Mouse (Mus musculus) gastrocnemius, postnatal 14 days (tissue): ENCODE data around the gene Bdkrb2. TPM values are rescaled to one million over a fixed set of nuclear protein-coding genes. Genes with fewer than 3 reads are reported as not detected.

Experiments
- DNase-seq: peaks from one replicate; pipeline ENCODE4 v3.0.0; 2021; ENCODE audit warnings: mixed read lengths
- intact Hi-C: fragments of 180-260 bp; cut with DNase I; formaldehyde crosslinking; loops from one replicate; pipeline ENCODE4 v1.15.1; 2025; ENCODE audit warnings: low total_unique reads
- total RNA-seq, 2 experiments: library from RNA; stranded (reverse); gene quantifications; 2 replicates each; pipeline ENCODE4 v1.2.3; 2021

Gene Bdkrb2
- total RNA-seq, 2 experiments from 2014 or later = 0.82 to 1.8 TPM

DNA sequence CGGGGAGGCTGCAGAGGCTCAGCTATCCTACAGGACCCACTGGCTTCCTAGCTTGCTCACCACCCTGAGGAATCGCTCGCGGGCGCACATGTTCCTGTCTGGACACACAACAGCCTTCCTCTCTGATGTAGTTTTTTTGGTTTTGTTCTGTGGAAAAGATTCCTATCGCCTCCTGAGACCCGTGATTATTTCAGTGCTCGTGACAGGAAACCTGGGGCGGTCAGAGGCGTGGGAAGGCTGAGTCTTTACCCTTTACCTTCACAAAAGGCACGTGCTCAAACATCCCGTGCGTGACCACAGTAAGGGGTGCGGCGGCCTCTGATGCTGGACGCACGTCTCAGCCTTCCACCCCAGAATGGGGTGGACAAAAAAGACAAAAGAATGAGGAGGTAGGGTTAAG is 17.5 kb downstream of the Bdkrb2 start:
- DNase-seq = no peak
- intact Hi-C loops = no loop called here

- no peak for DNase-seq
- intact Hi-C loops = no loop called here
These were observed 19.5 kb downstream of the Bdkrb2 start for GRCm38 (mm10) chr12:105582486-105582885.

- intact Hi-C loops = no loop called here
- DNase-seq = no peak
These were observed 20.5 kb downstream of the Bdkrb2 start for GRCm38 (mm10) chr12:105583484-105583883.

- intact Hi-C loops = loop anchor here (2.0 kb wide), 1 partner anchor 88 kb away; no protein-coding TSS in a partner anchor
- DNase-seq = peak; percentile 79
These were observed 21.8 kb downstream of the Bdkrb2 start for GRCm38 (mm10) chr12:105584851-105585250.

- intact Hi-C loops = no loop called here
- DNase-seq = no peak
These were observed 24.5 kb downstream of the Bdkrb2 start for GRCm38 (mm10) chr12:105587526-105587925.

DNA sequence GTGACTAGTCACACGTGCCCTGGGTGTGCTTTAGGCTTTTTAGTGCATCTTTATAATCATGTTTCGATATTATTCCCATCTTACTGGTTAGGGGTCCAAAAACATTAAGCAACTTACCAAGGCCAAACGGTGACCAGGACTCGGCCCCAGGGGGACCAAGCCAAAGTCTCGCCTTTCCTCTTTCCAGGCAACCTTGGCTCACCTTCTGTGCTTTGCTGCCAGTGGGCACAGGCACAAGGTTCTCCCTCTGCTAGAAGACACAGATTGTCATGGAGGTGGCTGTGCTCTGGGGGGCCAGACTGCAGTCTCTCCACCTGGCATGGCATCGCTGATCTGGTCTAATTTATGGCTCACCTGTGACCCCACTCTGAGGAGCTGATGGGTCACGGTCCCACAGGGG is 27.8 kb downstream of the Bdkrb2 start:
- intact Hi-C loops = no loop called here
- peak; percentile 38 for DNase-seq

- intact Hi-C loops = no loop called here
These were observed 29.3 kb downstream of the Bdkrb2 start for GRCm38 (mm10) chr12:105592361-105592761.

GRCm38 (mm10) chr12:105593471-105593870 is 30.4 kb downstream of the Bdkrb2 start:
- intact Hi-C loops = no loop called here
- no peak for DNase-seq

More at GRCm38 (mm10) chr12:105592361-105592761, 29.3 kb downstream of the Bdkrb2 start:
- no peak for DNase-seq

DNA sequence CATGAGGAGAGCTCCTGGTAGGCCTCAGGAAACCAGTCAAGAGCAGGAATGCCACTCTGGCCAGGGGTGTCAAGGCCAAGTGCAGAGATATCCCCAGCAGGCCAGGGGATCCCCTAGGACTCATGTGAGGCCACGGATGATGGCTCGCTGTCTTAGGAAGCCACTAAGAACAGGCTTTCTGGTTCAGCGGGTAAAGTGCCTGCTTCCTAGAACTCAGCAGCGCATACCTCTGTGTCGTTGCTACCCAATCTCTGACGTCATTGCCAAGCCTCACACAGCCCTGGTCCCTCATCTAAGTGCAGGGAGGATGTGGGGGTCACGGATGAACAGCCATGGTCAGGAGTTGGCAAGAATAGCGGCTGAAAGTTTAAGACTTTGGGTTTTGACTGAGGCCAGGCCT is 34.1 kb downstream of the Bdkrb2 start:
- DNase-seq = no peak
- intact Hi-C loops = no loop called here

GRCm38 (mm10) chr12:105598503-105598902 is 35.5 kb downstream of the Bdkrb2 start:
- intact Hi-C loops = no loop called here
- DNase-seq = no peak

- no peak for DNase-seq
- intact Hi-C loops = no loop called here
These were observed 36.1 kb downstream of the Bdkrb2 start for GRCm38 (mm10) chr12:105599098-105599497.

DNA sequence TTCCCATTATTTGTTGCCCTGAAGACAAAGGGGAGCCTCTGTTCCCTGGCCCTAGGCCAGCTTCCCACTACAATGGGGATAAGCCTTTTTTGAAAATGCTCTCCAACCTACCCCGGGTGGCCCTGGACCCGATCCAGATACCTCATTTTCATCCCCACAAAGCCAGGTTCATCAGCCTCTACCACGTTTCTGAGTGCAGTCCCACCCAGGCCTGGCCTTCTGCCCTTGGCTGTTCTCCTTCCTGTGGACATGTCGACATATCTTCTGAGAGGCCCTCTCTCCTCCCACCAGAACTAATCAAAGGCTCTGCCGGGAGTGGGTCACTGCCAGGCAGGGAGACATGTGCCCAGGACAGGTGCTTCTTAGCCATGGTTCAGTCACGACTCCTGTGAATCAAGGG is 38.6 kb downstream of the Bdkrb2 start:
- intact Hi-C loops = no loop called here
- DNase-seq = no peak

DNA sequence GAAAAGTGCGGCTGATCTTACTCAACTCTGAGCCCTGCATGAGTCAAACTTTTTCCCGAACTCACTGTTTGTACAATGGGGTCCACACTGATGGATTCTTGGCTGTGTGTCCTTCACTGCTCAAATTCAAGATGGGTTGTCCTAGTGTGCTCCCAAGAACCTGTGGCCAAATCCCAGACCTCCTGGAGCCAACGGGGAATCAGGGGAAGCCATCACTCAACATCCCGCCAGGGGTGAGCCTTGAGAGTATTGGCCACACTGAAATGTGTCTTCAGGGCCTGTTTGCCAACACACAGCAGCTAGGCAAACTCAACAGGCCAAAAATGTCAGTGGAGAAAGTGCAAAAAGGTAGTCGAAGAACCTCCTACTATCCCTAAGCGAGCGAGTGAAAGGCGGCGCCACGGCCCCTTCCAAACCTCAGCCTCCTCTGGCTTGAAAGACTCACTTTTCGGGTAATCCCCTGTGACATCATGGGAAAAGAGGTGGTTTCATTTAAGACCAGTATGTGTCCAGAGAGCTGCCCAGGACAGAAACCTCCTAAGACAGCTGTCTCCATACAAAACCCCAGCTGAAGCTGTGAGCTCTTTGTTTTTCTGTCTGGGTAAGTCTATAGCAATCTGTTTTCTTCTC is 39.7 kb downstream of the Bdkrb2 start, which contains the start of gene Bdkrb1:
TSS of gene Bdkrb1 (plus strand) at position 505 of the 630 bp plus-strand sequence.
- DNase-seq = no peak
- intact Hi-C loops = no loop called here

- no peak for DNase-seq
- intact Hi-C loops = no loop called here
These were observed 40.9 kb downstream of the Bdkrb2 start for GRCm38 (mm10) chr12:105603904-105604303.

DNA sequence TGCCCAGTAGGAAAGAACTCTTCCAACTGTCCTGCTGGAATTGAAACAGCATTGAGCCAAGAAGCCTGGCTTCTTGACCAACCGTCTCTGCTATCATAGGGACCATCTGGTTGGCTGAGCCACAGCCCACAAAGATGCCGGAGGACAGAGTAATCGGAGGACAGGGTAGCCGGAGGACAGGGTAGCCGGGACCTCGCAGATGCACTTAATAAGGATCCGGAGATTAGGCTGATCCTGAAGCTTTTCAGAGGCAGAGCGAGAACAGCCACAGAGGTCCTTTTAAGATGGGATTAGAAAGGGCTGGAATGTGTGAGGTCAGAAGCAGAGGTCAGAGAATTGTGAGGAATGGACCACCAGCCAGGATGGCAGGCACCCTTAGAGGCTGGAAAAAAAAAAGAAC is 42.2 kb downstream of the Bdkrb2 start:
- DNase-seq = no peak
- intact Hi-C loops = no loop called here

GRCm38 (mm10) chr12:105606881-105607280 is 43.9 kb downstream of the Bdkrb2 start:
- intact Hi-C loops = no loop called here
- no peak for DNase-seq

DNA sequence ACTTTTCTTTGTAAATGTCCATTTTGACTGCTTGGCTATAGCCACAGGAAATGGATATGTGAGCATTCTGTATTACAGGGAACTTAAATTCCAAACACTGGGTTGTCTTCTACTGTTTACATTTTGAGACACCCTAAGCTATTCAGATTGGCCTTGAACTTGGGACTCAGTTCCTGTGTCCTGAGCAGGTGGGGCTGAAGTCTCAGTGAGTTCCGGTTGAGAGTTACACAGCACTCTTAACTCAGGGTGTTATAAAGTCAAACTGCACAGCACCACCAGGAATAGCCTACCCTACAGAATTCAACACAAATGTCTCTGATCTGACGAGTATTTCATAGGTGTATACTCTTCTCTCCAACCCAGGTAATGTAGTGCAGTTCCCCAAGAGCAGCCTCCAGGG is 48.0 kb downstream of the Bdkrb2 start:
- DNase-seq = no peak
- intact Hi-C loops = no loop called here

- intact Hi-C loops = no loop called here
- DNase-seq = peak; percentile 44
These were observed 48.7 kb downstream of the Bdkrb2 start for GRCm38 (mm10) chr12:105611748-105612147.

- no peak for DNase-seq
- intact Hi-C loops = no loop called here
These were observed 50.5 kb downstream of the Bdkrb2 start for GRCm38 (mm10) chr12:105613559-105613958.

DNA sequence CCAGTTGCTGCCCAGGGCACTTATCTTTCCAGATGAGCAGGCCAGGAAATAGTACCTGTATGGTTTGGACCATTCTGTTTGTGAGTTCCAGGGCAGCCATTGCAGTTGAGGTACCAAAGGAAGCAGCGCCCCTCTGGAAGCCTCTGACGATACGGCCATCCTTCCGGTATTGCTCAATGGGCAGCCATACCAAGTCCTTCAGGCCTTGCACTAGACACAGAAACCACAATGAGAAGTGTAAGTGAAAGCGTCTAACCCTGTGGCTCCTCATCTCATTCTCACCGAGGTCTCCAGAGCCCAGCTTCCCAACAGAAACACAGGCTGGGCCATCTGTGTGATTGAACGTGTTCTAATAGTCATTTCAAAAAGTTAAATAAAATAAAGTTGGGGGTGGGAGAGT is 59.0 kb downstream of the Bdkrb2 start:
- no peak for DNase-seq
- intact Hi-C loops = no loop called here

DNA sequence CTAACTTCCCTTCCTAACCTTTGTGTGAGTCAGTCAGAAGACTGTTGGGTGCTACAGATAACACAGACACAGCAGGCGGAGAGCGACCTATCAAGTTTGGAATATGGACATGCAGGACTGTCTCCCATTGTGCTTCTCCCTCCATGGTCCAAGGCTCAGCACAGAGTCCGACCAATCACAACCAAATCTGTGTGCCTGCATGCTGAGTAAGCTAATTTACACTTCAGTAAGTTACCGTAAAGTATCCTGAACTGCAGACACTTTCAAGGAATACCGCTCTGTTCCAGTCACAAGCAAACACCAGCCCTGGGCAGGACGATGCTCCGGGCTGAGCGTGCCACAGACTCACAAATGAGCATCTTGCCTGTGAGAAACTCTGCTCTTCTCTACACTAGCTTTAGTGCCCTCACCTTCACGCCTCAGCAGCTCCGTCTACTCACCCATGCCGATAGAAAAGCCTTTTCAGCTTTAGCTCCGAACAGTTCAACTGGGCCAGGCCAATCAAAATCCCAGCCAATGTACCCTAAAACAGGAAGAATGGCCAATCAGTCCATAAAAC is 60.0 kb downstream of the Bdkrb2 start:
- intact Hi-C loops = no loop called here
- DNase-seq = no peak
